Mouse (Mus musculus) megakaryocyte, embryonic 14.5 days (primary cell): ENCODE measurements around the gene Tns3.

Experiments used
- FLI1 ChIP-seq: IDR thresholded peaks from 2 replicates; pipeline ENCODE4 v1.6.1; 2012; ENCODE audit warnings: low read length, inconsistent platforms, mixed read lengths
- GATA1 ChIP-seq: IDR thresholded peaks from 3 replicates; pipeline ENCODE4 v1.6.1; 2012; ENCODE audit warnings: mixed read lengths, low read length, inconsistent platforms, borderline replicate concordance

- TF ChIP-seq FLI1 = no peak
- no peak for TF ChIP-seq GATA1
Measured at GRCm38 (mm10) chr11:8537013-8537614, 127.2 kb downstream of the Tns3 start.
